Mouse (Mus musculus): Measurements from ENCODE around the gene Ctf1.

Ctf1 gene

GRCm38 (mm10) chr7:127712461-127713385 is at the start of gene Ctf1:
TSS of gene Ctf1 (plus strand) at chr7:127712736.
- DNase-seq: peak; percentile 81

DNA sequence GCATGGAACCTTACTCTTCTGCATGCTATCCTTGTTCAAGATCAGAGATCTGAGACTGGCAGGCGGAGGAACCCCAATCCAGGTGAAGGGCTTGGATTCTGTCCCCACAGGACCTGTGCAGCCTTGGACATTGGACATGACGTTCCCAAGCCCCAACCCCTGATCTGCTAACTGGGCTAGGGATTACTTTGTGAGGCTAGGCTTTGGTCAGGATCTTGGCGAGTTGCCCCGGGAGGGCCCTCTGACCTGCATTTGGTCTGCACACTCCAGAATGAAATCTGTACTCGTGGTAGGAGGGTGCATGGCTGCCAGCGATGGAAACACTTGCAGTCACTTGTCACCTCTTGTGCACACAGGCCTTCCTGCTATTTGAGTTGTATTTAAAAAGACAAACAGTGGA is 49.6 kb upstream of the Ctf1 start:
- DNase-seq: peak; percentile 66

DNA sequence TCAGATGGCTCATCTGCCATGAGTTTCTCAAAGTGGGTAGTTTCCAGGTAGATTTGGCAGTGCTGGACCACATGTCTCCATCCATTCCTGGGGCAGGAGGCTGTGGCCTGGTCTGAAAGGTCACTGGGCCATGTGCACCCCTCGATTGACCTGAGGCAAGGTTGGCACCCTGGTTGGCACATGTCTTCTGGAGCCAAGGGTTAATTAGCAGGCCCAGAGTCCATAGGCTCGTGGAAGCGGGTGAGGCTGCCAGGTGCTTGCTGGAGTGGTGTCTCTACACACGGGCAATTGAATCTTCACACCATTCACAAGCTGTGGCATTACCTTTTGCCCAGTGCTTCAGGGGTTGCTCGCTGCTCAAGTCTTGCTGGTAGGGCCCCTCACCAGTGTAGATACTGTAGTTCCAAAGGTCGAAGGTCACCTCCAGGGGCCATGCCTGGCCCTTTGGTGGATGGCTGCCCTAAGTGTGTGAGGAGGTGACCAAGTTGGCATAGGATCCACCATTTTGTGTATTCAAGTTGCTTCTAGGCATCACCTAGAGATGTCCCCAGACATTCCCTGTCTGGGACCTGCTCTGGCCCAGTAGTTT is 46.4 kb upstream of the Ctf1 start:
- peak; percentile 53 for DNase-seq

DNA sequence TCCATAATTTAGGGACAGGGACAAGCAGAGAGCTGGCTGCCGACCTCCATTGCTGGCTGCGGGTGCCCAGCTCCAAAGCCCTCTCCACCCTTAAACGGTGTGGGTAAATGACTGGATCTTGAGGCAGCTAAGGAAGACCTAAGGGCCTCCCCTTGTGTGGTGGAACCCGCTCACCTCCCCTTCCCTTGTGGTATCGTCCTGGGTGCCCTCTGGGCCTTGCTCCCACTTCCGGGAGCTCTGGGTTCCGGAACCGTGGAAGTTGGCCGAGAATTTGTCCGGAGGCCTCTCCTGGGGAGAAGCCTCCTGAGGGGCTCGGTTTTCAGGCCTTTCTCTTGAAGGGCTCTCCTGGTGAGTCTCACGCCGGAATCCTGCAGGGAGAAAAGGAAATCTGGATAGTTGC is 45.9 kb upstream of the Ctf1 start:
- DNase-seq: no peak

DNA sequence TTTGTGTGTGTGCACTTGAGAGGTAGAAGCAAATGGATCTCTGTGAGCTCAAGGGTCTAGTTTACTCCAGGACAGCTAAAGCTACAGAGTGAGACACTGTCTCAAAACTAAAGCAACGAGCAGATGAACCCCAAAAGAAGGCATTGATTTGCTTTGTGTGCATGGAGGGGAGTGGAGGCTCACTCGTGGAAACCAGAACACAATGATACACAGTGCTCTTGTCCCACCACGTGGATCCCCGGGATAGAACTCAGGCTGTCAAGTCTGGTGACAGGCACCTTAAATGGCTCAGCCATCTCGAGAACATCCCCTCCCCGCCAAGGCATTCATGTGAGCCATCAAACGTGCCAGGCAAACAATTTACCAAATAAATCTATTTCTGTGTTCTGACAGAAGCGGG is 45.4 kb upstream of the Ctf1 start:
- no peak for DNase-seq

GRCm38 (mm10) chr7:127671880-127672774 is 40.4 kb upstream of the Ctf1 start:
- DNase-seq: no peak

DNA sequence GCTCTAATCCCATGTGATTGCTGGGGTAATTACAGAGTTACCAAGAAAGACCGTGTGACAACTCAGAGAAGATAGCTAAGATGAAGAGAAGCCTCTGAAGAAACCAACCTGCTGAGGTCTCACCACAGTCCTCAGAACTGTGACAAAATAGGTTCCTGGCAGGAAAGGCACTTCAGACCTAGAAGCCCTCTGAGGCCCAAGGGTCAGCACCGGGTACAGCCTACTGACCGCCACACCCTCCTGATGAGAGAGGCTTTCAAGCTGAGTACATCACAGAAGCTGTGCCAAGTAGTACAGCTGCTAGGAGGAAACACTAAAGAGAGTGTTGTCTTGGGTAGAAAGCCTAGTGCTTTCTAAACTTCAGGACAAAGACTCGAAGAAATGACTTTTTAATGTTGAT is 39.8 kb upstream of the Ctf1 start:
- no peak for DNase-seq

- peak; percentile 82 for DNase-seq
Measured at GRCm38 (mm10) chr7:127674977-127675376, 37.6 kb upstream of the Ctf1 start.

- no peak for DNase-seq
Measured at GRCm38 (mm10) chr7:127675391-127675811, 37.1 kb upstream of the Ctf1 start.

GRCm38 (mm10) chr7:127677077-127677476 is 35.5 kb upstream of the Ctf1 start:
- DNase-seq: peak; percentile 69

DNA sequence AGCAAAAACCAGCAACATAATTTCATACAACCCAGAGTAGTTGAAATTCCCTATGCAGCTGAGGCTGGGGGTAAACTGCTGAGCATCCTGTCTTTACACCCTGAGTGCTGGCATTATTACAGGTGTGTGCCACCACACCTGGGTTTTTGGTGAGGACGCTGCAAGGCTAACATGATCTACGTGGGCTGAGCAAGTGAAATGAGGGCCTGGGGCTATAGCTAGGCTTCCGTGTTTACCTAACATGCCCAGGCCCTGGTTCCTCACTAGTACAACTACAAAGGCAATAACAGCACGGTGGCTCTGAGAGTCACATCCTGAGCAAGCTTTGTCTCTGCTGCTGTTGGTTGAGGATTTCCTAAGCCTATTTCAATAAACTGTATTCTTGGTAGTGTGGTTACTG is 34.9 kb upstream of the Ctf1 start:
- DNase-seq: no peak

GRCm38 (mm10) chr7:127678811-127679210 is 33.7 kb upstream of the Ctf1 start:
- DNase-seq: no peak

GRCm38 (mm10) chr7:127680541-127680940 is 32.0 kb upstream of the Ctf1 start:
- no peak for DNase-seq

DNA sequence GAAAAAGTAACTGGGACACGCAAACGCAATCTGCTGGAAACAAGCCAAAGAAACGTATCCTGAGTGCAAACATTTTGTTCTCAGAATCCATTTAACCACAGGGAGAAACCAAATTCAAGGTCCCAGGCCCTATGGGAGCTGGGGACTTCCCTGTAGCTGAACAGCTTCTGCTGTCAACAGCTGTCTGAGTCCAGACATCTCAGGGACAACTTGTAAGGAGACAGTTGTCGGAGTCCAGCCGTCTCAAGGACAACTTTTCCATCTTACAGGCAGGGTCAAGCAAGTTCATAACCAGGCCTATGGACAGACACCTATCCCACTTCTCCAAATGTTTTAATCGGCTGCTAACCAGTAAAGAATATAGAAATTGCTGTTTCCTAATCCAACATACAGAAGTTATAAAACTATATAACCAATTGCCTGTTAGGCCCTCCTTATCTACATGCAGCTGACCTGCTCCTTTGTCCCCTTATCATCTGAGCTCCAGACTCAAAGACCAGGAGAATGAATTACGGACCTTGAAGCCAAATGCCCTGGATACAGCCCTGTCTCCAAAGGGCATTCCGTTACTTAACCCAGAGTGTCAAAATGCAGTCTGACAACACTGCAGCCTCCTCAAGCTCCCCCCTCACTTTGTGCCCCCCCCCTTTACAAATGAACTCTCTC is 30.5 kb upstream of the Ctf1 start:
- DNase-seq: no peak

DNA sequence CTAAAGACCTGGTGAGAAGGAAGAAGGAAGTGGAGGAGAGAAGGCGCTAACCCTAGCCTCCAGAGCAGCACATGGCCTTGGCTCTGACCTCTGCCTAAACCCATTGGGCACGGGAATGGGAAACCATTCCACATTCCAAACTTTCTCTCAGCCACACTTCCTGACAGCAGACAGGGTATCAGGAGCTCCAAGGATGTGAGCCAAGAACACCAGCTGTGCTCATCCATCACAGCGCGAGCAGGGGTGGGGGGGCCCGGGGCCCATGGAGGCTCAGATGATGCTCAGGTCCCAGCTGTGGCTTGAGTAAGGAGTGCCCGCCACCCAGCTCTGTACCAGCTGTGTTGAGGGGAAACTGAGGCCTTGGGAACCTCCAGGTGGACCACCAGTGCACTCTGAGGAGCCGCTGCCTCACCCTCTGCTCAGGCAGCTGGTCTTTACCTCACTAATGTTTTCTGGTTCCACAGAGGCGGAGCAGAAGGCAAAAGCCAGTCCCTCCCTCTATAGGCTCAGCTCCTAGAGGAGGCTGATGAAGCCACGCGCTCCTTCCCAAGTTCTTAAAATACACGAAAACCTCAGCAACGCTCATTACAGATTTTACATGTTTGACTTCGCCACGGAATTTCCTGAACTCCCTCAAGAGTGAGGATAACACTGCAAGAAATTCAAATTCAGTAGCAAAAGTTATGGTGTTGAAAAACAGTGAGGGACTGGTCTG is 27.1 kb upstream of the Ctf1 start:
- DNase-seq: no peak

DNA sequence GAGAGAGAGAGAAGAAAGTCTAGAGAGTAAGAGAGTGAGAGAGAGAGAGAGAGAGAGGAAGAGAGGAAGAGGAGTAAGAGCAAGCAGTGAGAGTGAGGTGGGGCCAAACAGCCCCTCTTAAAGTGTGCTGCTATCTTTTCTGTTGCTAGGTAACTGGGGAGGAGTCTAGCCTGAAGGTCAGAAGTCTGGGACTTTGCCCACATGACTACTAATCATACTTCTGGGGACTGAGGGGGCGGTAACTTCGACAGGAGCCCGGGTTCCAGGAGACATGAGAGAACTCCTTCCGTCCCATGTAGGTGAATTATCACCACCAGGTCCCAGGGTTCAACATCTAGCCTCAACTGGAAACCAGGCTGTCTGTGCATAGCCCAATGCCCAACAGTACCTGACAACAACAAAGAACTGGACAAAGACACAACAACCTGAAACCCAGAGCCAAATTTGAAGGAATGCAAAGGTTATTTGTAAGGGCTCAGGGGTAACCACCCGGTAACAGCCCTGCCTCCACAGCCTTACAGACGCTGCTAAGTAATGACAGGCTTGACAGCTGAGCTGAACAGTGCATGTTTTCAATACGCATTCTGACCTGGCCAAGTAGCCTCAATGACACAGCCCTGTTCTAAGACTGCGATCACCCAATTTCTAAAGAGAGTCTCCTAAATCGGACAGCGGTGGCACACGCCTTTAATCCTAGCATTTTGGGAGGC is 25.6 kb upstream of the Ctf1 start:
- DNase-seq: no peak

- no peak for DNase-seq
Measured at GRCm38 (mm10) chr7:127688935-127689334, 23.6 kb upstream of the Ctf1 start.

GRCm38 (mm10) chr7:127689626-127690280 is 22.8 kb upstream of the Ctf1 start:
- no peak for DNase-seq

DNA sequence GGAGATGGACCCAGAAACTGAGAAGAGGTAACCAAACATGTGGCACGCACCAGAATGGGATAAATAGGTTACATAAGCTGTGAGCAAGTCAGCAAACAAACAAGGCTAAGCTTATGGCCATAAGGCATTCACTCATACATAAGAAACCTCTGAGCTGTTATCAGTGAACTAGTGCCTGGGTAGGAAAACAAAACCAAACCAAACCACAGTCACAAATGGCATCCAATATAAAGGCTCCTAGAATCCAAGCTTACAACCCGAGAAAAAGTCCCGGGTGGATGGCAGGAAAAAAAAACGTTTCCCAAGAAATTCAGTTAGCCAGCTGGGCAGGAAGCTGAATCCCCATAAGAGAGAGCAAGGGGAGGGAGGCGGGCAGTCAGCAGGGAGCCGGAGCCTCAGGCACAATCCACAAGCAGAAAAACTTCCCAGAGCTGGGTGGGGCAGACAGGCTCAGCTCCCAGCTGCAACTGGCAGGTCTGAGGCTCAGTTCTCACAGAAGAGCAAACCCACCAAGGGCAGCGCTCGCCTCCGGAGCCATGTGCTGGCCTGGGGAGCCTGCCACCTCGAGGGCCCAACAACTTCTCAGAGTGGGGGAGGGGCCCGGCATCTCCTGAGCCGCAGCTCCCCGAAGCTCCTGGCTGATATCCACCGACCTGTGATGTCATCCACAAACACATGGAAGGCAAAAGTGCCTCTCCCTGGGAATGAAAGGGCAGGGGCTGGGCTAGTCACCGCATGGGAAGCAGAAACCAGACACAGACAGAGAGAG is 21.1 kb upstream of the Ctf1 start:
- peak; percentile 71 for DNase-seq

GRCm38 (mm10) chr7:127693290-127693689 is 19.2 kb upstream of the Ctf1 start:
- no peak for DNase-seq

Measured in kidney, adult 18-20 months (tissue).